Mouse (Mus musculus) bone marrow macrophage, adult 2 months (primary cell): ENCODE results near the gene Ptprg.

ENCODE experiments used
- CTCF ChIP-seq: IDR thresholded peaks from 2 replicates; pipeline ENCODE4 v1.5.1; 2012; ENCODE audit warnings: low read depth, mild to moderate bottlenecking, low read length, moderate library complexity
- POLR2A ChIP-seq: IDR thresholded peaks from 2 replicates; pipeline ENCODE4 v1.6.1; 2012; ENCODE audit warnings: mild to moderate bottlenecking, low read depth, low read length, borderline replicate concordance

GRCm38 (mm10) chr14:12121906-12122305 lies 568.6 kb downstream of the Ptprg start:
- no peak for TF ChIP-seq CTCF
- TF ChIP-seq POLR2A = no peak
